Mouse (Mus musculus) thymus, postnatal 10 days (tissue): Measurements from ENCODE around the gene Flot1.
"Not testable (repeated sequence)": the region's sequence is repeated elsewhere in the genome, so short reads cannot be mapped to it uniquely, and the experiment has no call there.

ENCODE experiments used
- DNase-seq, 2 experiments: peaks; one replicate each; pipeline ENCODE4 v3.0.0; 2021; ENCODE audit warnings: low spot score in 2 of 2

Flot1 gene

GRCm38 (mm10) chr17:35835424-35836140 lies 12.6 kb downstream of the Flot1 start:
- DNase-seq, result no peak

GRCm38 (mm10) chr17:35836178-35836965 lies 13.3 kb downstream of the Flot1 start:
- DNase-seq, result peak; percentile 75 to 82

DNA sequence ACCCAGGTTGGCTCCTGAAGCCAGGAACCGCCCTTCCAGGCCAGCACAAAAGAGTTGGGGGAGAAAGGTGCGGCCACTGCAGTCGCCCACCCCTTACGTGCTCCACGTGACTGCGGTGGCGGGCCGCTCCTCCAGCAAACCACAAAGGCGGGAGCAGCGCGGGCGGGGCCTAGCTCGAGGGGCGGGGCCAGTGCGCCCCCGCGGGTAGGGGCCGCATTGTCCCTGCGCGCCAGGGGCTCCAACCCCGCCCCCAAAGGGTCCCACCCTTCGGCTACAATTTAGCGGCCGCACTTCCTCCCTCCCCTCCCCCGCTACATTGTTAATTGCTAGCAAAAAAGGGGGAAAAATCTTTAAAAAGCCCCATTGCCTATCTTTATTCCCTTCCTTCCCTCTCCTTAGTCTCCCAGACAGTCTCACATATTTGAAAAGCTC lies 14.0 kb downstream of the Flot1 start:
- DNase-seq, result peak; percentile 94 to 95

DNA sequence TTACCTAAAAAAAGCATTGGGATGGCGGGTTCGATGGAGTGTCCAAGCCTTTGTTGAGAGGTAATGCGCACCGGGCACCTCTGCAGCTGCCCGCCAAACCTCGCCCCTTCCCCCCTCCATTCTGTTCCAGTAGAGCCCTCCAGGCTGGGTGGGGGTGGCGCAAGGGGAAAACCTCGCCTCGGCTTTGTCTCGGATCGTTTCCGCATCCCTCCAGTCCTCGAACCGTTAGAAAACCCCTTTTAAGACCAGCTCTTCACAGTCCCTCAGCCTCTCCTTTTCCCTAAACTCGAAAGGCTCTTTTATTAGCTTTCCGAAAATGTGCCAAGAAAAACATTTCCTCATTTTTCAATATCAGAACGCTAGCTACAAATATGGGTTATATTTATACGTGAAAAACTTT lies 14.5 kb downstream of the Flot1 start:
- peak; percentile 68 to 70 for DNase-seq

GRCm38 (mm10) chr17:35838122-35838544 lies 15.1 kb downstream of the Flot1 start, which contains the start of gene Tubb5:
Gene Tubb5 (minus strand): TSS chr17:35838306.
- peak; percentile 95 to 96 for DNase-seq

GRCm38 (mm10) chr17:35838570-35838969 lies 15.5 kb downstream of the Flot1 start:
- DNase-seq, result no peak

DNA sequence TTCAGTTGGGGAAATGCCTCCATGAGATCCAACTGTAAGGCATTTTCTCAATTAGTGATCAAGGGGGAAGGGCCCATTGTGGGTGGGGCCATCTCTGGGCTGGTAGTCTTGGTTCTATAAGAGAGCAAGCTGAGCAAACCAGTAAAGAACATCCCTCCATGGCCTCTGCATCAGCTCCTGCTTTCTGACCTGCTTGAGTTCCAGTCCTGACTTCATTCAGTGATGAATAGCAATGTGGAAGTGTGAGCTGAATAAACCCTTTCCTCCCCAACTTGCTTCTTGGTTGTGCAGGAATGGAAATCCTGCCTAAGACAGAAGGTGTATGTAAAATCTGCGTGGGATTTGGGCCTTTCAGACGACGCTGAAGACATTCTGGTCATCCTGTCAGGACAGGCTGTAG lies 16.0 kb downstream of the Flot1 start:
- not testable (repeated sequence) for DNase-seq

DNA sequence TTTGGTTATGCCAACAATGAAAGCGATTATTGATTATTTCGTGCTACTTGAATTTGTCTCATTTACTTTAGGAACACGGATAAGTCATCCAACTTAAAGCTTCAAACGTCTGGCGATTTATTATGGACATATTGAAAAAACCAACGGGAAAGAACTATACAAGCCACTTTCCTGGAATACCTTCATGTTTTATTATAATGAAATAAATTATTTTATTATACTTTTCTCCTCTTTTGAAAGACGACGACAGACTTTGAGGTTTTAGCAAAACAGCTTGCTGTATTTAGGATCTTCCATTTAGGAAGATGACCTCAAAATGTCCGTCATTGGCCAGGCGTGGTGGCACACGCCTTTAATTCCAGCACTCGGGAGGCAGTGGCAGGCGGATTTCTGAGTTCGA lies 17.5 kb downstream of the Flot1 start:
- no peak for DNase-seq

GRCm38 (mm10) chr17:35841076-35841950 lies 18.3 kb downstream of the Flot1 start, which contains the start of gene Mdc1:
Gene Mdc1 (plus strand): TSS chr17:35841515.
- peak; percentile 98 to 99 for DNase-seq

- no peak for DNase-seq
These were observed 19.0 kb downstream of the Flot1 start for GRCm38 (mm10) chr17:35842006-35842405.

DNA sequence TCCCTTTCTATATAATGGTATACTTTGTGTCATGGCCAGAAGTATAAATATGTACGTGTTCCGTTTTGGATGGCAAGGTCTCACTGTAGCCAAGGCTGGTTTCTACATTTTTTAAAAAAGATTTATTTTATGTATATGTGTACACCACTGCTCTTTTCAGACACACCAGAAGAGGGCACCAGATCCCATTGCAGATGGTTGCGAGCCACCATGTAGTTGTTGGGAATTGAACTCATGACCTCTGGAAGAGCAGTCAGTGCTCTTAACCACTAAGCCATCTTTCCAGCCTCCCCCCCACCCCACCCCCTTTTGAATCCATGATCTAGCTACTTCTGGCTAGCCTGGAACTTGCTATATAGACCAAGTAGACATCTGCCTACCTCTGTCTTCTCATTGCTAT lies 20.5 kb downstream of the Flot1 start:
- DNase-seq, result no peak

DNA sequence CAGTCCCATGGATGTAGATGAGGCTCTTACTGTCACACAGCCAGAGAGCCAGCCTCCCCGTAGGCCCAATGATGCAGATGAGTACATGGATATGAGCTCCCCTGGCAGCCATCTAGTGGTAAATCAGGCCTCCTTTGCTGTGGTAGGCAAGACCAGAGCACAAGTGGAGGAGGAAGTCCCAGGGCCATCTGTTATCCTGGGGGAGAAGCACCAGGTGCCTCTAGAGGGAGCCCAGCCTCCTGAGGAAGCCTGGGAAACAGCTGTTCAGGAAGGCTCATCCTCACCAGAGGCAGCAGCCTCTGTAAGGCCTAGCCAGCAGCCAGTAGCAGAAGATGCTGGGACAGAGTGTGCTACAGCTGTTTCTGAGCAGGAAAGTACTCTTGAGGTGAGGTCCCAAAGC lies 25.1 kb downstream of the Flot1 start:
- no peak for DNase-seq

DNA sequence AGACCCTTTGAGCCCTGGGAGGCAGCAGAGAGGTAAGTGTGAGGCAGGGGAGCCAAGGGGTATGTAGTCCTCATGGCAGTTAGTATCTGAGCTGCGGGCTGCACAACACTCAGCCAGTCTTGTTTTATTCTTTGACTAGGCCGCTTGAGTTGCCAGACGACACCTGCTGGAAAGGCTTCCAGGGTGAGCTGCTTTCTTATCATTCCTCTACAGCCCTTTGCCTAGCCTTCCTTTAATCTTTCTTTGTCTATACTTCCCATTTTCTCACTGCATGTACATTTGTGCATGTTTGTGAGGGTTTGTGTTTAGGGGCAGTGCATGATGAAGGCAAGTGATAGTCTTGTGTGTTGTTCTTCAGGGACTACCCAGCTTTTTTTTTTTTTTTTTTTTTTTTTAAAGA lies 27.9 kb downstream of the Flot1 start:
- no peak for DNase-seq

- DNase-seq, result no peak
These were observed 36.3 kb downstream of the Flot1 start for GRCm38 (mm10) chr17:35859371-35859770.

DNA sequence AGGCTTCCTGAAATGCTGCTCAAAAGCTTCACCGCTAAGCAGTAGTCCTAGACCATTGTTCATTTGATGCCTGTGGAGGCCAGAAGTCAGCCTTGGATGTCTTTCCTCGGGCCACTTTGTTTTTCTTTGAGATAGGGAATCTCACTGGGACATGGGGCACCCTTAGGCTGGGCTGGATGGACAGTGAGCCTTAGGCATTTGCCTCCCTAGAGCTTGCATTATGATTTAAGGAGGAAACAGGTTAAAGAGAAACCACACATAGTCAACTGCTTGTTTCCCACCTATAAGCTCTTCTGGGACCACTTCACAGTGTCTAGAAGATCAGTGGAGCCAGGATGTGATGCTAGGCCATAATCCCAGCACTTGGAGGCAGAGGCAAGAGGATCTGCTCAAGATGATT lies 36.8 kb downstream of the Flot1 start:
- no peak for DNase-seq

DNA sequence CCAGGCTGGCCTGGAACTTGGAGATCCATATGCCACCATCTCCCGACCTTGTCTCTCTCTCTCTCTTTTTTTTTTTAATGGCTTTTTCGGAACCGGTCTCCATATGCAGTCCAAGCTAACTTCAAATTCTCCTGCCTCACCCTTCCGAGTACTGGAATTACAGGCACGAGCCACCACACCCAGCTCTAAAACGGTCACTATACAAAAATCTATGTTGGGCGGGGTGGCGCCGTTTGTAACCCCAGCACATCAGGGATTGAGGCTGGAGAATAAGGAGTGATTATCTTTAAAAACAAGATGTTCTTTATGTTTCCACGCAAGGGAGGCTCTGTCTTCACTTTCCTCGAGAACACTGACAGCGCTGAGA lies 37.8 kb downstream of the Flot1 start:
- no peak for DNase-seq

DNA sequence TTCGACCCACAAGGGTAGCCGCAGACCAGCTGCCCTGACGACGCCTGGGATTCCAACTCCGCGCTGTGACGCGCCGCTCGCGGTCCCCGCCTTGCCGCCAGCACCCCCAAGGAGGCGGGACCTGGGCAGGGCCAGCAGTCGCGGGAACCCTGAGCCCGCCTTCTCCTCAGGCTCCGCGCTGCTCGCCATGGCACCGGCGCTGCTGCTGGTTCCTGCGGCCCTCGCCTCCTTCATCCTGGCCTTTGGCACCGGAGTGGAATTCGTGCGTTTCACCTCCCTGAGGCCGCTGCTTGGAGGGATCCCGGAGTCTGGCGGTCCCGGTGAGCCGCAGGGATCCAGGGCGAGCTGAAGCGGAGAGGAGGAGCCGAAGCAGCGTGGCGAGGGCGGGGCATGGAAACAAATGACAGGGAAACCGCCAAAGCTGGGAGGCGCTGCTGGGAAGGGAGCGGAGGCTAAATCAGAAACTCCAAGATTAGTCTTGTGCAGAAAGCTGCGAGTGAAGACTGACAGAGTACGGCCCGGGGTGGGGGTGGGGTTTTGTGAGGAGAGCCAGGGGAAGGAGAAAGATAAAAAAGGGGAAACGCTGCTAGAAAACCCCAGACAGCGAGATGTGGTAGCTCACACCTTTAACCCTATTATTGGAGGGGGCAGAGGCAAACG lies 38.3 kb downstream of the Flot1 start, which contains the start of gene Nrm:
TSS of gene Nrm (plus strand) at position 121 of the 660 bp plus-strand sequence.
- DNase-seq, result peak; percentile 71 to 75

GRCm38 (mm10) chr17:35864832-35865353 lies 41.9 kb downstream of the Flot1 start:
- no peak for DNase-seq

GRCm38 (mm10) chr17:35865481-35866280 lies 42.7 kb downstream of the Flot1 start, which contains the start of gene Ppp1r18:
Gene Ppp1r18 (plus strand): TSS chr17:35865593.
- DNase-seq, result peak; percentile 27 to 30

- DNase-seq, result peak; percentile 27 to 33
These were observed 43.3 kb downstream of the Flot1 start for GRCm38 (mm10) chr17:35866281-35866831.
